Mouse (Mus musculus): ENCODE measurements around the gene H2afy2.

DNA sequence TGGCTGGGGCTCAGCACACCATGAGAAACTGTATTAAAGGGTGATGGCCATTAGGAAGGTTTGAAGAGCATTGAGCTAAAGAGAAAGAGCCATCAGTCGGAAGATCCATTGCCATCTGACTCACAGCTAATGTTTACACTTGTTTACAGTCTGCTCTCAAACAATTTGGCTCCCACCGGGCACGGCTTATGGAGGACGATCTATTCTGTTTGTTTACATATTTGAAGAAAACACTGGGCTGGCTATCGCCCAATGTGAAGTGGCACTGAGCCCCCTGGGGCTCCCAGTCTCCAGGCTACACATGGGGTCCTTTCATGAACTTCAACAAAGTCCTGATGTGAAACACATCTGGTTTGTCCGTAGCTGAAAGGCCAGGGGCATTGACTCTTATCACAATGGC is 17.1 kb downstream of the H2afy2 start:
- TF ChIP-seq POLR2A (IDR thresholded peaks at IDR 0.05; ENCODE audit: low read depth, low read length) = no peak
- no peak for TF ChIP-seq CTCF (conservative IDR thresholded peaks at IDR 0.05 in 1 of 2, IDR thresholded peaks at IDR 0.05 in 1 of 2; ENCODE audit: low read depth in 2 of 2, low read length in 2 of 2)

Data from CH12.LX (cell line).